Mouse (Mus musculus): ENCODE measurements around the gene Mbnl2.

DNA sequence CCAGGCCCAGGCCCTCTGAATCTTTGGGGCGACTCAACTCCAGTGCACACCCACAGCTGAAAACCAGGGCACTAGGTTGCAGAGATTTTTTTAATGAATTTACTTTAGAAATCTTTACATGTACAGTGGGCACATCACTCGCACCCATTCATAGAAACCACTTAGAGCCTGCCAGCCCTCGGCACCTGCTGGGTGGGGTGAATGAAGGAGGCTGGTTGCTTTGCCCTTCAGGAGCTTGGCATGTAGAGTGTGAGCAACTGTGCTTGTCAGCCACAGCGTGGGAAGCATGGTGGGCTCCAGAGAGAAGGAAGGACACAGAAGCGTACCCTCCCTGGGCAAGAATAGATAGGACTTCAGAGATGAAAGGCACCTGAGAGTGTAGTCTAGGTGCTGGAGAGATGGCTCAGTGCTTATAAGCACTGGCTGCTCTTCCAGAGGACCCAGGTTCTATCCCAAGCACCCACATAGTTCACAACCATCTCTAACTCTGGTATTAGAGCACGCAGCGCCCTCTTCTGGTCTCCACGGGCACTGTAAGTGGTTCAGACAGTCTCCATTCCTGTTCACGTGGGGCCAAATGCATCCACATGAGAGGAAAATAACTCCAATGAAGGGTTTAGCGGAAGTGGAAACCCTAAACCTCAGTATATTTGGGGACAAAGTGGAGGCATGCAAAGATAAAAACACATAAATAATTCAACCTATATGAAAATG, 114.9 kb downstream of the Mbnl2 start:
- TF ChIP-seq CTCF (IDR thresholded peaks at IDR 0.05; ENCODE audit: low read depth, low read length): no peak
- no peak for TF ChIP-seq POLR2A (IDR thresholded peaks at IDR 0.05; ENCODE audit: borderline replicate concordance, low read depth, low read length)
